Mouse (Mus musculus) layer of hippocampus, adult 2 months (tissue): Measurements from ENCODE around the gene Alpl. TPM values are rescaled to one million over a fixed set of nuclear protein-coding genes. Genes with fewer than 3 reads are reported as not detected.
A peak's percentile ranks its signal among the peaks of the same experiment; 100 is the strongest.

Source experiments
- DNase-seq, 2 experiments: peaks; one replicate each; pipeline ENCODE4 v3.0.0; 2022; ENCODE audit warnings: low spot score in 2 of 2
- H3K27ac ChIP-seq: fragments of 200-600 bp; 2 replicates; pipeline ENCODE4 v1.8.1; 2022
- H3K4me3 ChIP-seq: fragments of 200-600 bp; 2 replicates; pipeline ENCODE4 v1.8.1; 2022; ENCODE audit warnings: mild to moderate bottlenecking
- CTCF ChIP-seq: fragments of 200-600 bp; conservative IDR thresholded peaks from 2 replicates; pipeline ENCODE4 v1.8.1; 2022; ENCODE audit warnings: antibody characterized with exemption, mild to moderate bottlenecking, moderate library complexity
- total RNA-seq, 2 experiments: library from RNA; stranded (reverse); gene quantifications; 2 replicates each; pipeline ENCODE4 v1.2.3; 2021

Alpl gene
- total RNA-seq, 2 experiments from 2014 or later: 6.8 to 7.2 TPM

DNA sequence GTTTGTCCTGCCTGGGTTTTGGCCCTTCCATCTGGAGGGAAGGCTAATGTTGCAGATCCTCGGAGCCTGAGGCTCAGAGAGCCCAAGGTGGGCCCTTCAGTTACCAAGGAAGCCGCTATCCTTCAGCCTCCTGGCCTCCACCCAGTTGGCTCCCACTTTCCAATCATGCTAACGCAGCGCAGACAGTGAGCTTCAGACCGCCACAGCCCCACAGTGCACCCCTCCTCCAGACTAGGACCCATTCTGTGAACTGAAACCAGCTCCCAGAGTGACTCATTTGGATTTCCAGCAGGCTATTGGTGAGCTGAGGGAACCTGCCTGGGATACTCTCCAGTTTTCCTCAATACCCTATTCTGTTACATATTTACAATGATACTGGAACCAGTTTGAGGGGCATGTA, 90.8 kb downstream of the Alpl start:
- no peak overlapping the region for H3K4me3 ChIP-seq
- TF ChIP-seq CTCF: no peak
- peak overlapping the region; percentile 12; the same call in 1 of the 2 replicates for H3K27ac ChIP-seq
- no peak for DNase-seq

GRCm38 (mm10) chr4:137704561-137704960, 91.6 kb downstream of the Alpl start:
- no peak for DNase-seq
- no peak for TF ChIP-seq CTCF
- Histone ChIP-seq H3K4me3 (no peak overlapping the region), H3K27ac (no peak overlapping the region; the same call in 1 of the 2 replicates)

DNA sequence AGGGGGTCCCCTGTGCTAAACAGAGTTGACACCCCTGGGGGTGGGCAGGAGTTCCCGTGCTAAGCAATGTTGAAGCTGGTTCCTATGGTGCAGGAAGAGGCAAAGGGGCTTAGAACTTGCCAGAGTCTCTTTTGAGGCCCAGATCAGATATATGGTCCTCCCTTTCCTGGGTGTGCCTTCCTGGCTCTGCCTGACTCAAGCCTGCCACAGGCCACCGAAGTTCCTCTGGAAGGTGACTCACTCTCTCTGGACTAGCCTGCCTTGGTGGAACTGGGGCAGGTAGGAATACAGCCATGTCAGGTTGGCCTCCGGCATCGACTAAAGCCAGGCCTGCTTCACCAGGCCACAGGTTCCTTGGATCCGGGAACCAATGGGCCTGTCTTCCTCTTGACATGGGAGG, 93.1 kb downstream of the Alpl start:
- Histone ChIP-seq H3K27ac (no peak overlapping the region), H3K4me3 (no peak overlapping the region)
- DNase-seq: no peak
- TF ChIP-seq CTCF: no peak

- DNase-seq: no peak
- no peak for TF ChIP-seq CTCF
- Histone ChIP-seq H3K4me3 (no peak overlapping the region), H3K27ac (0 out of 2 replicates have a peak overlapping the region, but pooled peaks have one; percentile 7)
Observed at GRCm38 (mm10) chr4:137700960-137701359, 95.2 kb downstream of the Alpl start.

GRCm38 (mm10) chr4:137699264-137700211, 96.6 kb downstream of the Alpl start:
- no peak for TF ChIP-seq CTCF
- no peak for DNase-seq
- peak overlapping the region; percentile 72 for H3K27ac ChIP-seq
- H3K4me3 ChIP-seq: no peak overlapping the region

DNA sequence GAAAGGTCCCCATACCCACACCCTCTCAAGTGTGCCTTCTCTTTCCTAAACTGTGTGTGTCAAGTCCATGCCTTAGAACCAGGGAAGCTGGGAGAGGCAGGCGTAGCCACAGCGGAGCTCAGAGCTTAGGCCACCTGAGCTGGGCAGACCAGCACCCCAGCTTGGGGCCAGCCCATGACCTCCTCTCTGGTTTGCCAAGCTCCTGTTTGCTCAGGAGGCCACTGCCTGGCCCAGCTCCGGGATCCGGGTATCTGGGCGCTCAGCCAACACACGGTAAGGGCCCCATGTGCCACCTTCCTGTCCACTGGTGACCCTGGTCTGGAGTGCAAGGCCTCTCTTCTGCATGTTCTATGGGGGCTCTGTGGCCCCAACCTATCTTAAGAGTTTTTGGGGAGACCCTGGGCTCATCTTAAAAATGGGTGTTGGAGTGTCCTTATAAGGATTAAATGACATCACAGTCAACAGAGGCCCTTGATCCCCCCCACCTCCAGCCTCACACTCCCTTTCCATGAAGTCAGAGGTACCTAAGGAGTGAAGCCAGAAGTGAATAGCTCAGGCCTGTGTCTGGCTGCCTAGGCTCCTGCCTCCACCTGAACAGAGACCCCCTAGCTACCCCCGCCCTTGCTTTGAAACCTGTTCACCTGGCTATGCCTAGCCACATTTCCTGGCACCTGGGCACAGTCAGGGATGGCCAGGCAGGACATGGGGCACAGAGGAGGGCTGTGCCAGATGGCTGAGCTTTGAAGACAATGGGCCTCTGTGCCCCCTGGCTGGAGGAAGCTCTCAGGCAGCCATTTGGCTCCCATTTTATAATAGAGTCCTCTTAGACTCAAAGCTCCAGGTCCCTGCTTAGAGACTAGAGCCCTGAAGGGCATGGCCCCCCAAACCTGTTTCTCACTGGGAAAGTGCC, 97.9 kb downstream of the Alpl start:
- Histone ChIP-seq H3K4me3 (no peak overlapping the region), H3K27ac (peak overlapping the region; percentile 72)
- peak; percentile 19; the same call in 1 of the 2 replicates for TF ChIP-seq CTCF
- no peak for DNase-seq

DNA sequence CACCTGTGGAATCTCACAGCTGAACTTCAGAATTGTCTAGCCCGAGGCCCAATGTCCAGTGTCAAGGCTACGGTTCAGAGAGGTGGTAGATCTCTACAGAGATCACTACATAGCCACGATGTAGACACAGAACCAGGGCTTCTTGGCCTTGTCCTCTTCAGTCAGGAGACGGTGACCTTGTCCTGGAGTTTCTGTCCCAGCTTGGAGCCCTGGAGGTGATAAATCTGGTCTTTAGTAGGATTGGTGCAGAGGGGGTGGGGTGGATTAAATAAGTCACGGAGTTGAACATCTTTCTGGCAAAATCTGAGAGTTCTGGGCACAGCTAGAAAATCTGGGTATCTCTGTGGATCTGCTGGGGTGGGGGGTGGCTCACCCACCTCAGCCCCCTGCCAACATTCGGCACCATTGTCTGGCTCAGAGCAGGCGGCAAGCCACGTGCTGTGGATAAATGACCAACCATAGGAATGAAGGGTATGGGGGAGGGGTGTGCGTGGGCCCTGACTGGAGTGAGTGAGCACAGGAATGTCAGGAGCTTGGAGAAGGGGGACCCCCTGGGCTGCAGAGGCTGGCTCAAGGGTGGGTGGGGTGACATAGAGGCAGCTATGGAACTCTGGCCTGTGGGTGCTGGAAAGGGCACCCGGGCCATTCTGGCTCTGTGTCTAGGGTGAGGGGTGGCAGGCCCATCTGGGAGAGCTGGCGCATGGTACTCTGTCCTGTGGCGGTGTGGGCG, 98.9 kb downstream of the Alpl start:
- DNase-seq: no peak
- no peak for TF ChIP-seq CTCF
- H3K4me3 ChIP-seq: no peak overlapping the region
- peak overlapping the region; percentile 57; the same call in 1 of the 2 replicates for H3K27ac ChIP-seq

- DNase-seq: no peak
- 0 out of 2 replicates have a peak overlapping the region, but pooled peaks have one; percentile 4 for H3K27ac ChIP-seq
- no peak for TF ChIP-seq CTCF
- no peak overlapping the region for H3K4me3 ChIP-seq
Observed at GRCm38 (mm10) chr4:137695900-137696299, 100.3 kb downstream of the Alpl start.

DNA sequence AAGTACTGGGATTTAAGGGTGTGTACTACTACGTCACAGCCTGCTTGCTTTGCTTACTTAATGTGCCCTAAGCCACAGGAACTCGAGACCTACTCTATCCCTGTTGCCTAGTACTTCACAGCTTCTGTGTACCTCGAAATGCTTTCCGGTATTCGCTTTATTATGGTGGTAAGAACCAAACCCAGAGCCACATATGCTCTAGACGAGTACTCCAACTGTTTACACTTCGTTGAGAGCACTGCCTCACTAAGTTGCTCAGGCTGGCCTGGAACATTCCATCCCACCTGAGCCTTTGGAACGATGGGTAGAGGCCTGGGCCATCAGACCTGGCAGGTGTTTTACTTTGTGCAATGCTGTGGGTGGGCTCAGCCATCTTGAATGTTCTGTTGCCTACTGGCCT, 100.9 kb downstream of the Alpl start:
- no peak for DNase-seq
- H3K27ac ChIP-seq: 0 out of 2 replicates have a peak overlapping the region, but pooled peaks have one; percentile 4

DNA sequence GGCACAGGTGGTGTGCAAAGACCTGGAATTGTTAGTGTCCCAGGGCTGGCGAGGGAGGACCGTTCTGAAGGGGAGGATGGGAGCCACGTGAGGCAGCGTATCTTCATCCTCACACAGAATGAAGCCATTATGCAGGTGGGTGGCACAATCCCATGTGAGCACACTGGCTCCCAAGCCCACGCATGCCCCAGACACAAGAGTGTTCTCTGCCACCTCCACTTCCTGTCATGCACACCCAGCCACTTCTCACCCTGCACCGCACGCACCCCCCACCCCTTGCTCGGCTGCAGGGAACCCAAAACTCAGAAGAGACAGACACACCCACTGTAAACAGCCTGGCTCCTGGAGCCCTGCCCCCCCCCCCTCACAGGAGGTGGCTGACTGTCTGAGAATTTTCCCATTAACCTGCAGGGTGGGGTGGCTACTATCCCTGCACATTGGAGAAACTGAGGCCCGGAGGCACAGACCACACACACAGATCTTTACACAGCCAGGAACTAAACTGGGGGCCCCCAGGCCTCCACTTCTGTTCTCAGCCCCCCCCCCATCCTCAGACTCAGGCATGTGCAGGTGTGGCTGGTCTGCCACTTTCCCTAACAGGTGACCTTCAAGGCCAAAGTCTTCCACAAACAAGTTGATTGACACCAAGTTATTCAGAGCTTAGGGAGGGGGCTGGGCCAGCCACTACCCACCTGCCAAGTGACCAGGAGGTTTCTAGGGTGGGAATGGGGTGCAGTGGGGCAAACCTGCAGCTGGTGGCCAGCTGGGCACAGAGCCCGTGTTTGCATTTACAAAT, 103.9 kb downstream of the Alpl start:
- no peak for DNase-seq

More for the DNA sequence above, 100.9 kb downstream of the Alpl start:
- no peak for TF ChIP-seq CTCF
- no peak overlapping the region for H3K4me3 ChIP-seq

More for the DNA sequence above, 103.9 kb downstream of the Alpl start:
- no peak for TF ChIP-seq CTCF
- Histone ChIP-seq H3K27ac (peak overlapping the region; percentile 46; the same call in 1 of the 2 replicates), H3K4me3 (no peak overlapping the region)

Other genes with a start within 250 kb of the Alpl start
- not detected for gene Ldlrad2, start 221.8 kb downstream of the Alpl start, total RNA-seq
- 100 to 1,000 TPM; 142 to 160 TPM for gene Usp48, start 202.6 kb downstream of the Alpl start, total RNA-seq
- gene Rap1gap, start 131.7 kb downstream of the Alpl start, total RNA-seq: 100 to 1,000 TPM; 281 to 291 TPM
- gene Ece1, start 65.9 kb upstream of the Alpl start, total RNA-seq: 10 to 100 TPM; 47.5 to 58.0 TPM
- 100 to 1,000 TPM; 158 TPM for gene Eif4g3, start 196.6 kb upstream of the Alpl start, total RNA-seq